Mouse (Mus musculus): Measurements from ENCODE around the gene Flg2. TPM values are rescaled to one million over a fixed set of nuclear protein-coding genes. Genes with fewer than 3 reads are reported as not detected.

Flg2 gene
- 0.15 TPM in 1 of 2 replicates, not detected in the other for polyA plus RNA-seq (2012; ENCODE audit: insufficient read depth, insufficient read length, missing spikeins)

DNA sequence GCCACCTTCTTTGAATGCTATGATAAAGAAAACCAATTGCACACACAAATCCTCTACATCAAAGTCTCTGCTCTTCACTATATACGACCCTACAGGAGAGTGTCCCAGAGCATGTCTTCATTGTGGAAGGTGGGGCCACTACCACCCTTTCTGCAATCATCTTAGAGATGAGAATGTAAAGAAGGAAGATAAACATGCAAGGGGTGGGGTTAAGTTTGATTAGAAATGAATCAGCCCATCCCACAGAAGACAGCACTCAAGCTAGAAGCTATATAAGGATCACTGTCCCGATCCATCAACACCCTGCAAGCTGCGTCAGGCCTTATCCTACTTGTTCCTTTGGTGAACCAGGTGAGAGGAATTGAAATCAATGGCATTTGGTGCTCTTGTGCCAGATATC, at the start of gene Flg2:
Gene Flg2 (plus strand): TSS at position 301 of the 400 bp plus-strand sequence.
- H3K4me1 ChIP-seq (ENCODE audit: control insufficient read depth, insufficient read depth, low read length) = no peaks in the 10 kb centered on the region
- no peak within 1 kb of the TSS for H3K27ac ChIP-seq (ENCODE audit: insufficient read depth, low read depth, low read length)
- TF ChIP-seq POLR2A (IDR thresholded peaks at IDR 0.05; ENCODE audit: borderline replicate concordance, low read depth, low read length) (no peak), CTCF (IDR thresholded peaks at IDR 0.05; ENCODE audit: low read depth, low read length) (no peak)
- H3K4me3 ChIP-seq (ENCODE audit: insufficient read depth, low read length) = no peak within 1 kb of the TSS

DNA sequence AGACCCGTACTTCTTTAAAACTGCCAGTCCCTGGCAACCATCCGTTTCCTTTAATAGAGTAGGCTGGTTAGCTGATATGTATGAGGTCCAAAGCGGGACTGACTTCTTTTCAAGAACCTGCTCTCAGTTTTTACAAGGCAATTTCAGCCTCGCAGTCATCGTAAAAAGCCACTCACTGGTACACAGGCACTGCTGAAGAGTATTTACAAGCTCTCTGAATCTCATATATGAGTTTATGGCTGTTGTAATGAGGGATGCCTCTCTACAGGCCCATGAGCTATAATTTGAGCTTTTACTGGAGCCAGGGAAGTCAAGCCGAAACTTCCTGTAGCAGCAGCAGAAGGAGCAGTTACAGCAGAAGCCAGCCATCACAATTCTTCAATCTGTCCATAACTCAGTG, 34.6 kb upstream of the Flg2 start:
- no peak for TF ChIP-seq POLR2A (IDR thresholded peaks at IDR 0.05; ENCODE audit: borderline replicate concordance, low read depth, low read length)
- no peak for TF ChIP-seq CTCF (IDR thresholded peaks at IDR 0.05; ENCODE audit: low read depth, low read length)
- Histone ChIP-seq H3K4me3 (ENCODE audit: insufficient read depth, low read length) (no peak overlapping the region), H3K4me1 (ENCODE audit: control insufficient read depth, insufficient read depth, low read length) (no peaks in the 10 kb centered on the region), H3K27ac (ENCODE audit: insufficient read depth, low read depth, low read length) (no peak overlapping the region)

DNA sequence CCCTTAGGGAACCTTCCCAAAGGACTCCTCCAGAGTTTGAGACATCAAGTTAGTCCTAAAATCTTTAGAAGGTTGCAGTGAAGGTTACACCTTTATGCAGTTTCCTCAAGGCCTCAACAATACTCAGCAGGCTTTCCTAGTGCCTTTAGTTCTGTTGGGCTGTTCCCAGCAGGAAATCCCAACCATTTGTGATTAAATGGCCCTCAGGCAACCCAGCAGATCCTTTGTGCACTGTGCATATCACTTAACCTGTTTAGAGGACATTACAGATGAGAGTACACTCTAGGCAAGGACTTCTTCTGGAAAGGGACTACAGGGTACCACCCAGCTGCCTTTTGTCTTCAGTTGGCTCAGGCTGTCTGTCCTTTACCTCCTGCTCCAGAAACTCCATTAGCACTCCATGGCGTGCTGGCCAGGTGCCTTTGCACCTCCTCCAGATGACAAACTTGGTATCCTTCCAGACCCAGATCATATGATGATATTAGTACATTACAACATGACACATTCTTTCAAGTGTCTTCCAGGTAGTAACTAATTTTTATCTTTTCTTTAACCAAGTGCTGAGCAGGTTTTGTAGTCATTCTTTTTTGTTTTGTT, 34.0 kb upstream of the Flg2 start:
- no peak for TF ChIP-seq CTCF (IDR thresholded peaks at IDR 0.05; ENCODE audit: low read depth, low read length)
- TF ChIP-seq POLR2A (IDR thresholded peaks at IDR 0.05; ENCODE audit: borderline replicate concordance, low read depth, low read length) = no peak
- H3K4me1 ChIP-seq (ENCODE audit: control insufficient read depth, insufficient read depth, low read length) = no peaks in the 10 kb centered on the region
- no peak overlapping the region for H3K4me3 ChIP-seq (ENCODE audit: insufficient read depth, low read length)
- no peak overlapping the region for H3K27ac ChIP-seq (ENCODE audit: insufficient read depth, low read depth, low read length)

DNA sequence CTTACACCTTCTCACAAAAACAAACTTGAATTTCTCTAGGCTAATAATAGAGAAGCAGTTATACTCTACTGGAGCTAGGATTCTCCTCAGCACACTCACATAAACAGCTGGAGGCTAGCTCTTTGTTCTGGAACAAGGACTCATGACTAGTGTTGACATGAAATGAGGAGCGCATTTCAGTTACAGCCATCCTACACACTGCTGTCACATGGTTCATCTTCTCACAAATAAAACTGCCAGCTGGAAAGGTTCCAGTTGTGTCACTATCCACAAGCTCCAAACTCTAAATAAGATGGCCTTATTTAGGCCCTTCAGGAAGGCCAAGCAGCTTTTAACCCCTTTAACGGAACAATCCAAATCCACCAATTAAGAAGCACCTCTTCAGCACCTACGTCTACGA, 16.2 kb upstream of the Flg2 start:
- H3K4me3 ChIP-seq (ENCODE audit: insufficient read depth, low read length) = no peak overlapping the region
- H3K4me1 ChIP-seq (ENCODE audit: control insufficient read depth, insufficient read depth, low read length) = no peaks in the 10 kb centered on the region
- H3K27ac ChIP-seq (ENCODE audit: insufficient read depth, low read depth, low read length) = no peak overlapping the region
- TF ChIP-seq POLR2A (IDR thresholded peaks at IDR 0.05; ENCODE audit: borderline replicate concordance, low read depth, low read length) = no peak
- no peak for TF ChIP-seq CTCF (IDR thresholded peaks at IDR 0.05; ENCODE audit: low read depth, low read length)

DNA sequence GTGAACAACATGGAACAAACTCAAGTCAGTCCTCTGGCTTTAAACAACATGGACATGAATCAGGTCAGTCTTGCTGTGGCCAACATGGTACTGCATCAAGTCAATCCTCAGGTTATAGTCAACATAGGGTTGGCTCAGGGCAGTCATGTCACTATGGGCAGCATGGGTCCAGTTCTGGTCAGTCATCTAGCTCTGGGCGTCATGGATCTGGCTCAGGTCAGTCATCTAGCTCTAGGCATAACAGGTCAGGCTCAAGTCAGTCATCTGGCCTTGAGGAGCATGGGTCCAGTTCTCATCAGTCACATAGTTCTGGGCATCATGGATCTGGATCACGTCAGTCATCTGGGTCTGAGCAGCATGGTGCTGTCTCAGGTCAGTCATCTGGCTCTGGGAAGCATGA, 4.9 kb downstream of the Flg2 start:
- H3K4me1 ChIP-seq (ENCODE audit: control insufficient read depth, insufficient read depth, low read length) = no peaks in the 10 kb centered on the region
- no peak overlapping the region for H3K27ac ChIP-seq (ENCODE audit: insufficient read depth, low read depth, low read length)
- TF ChIP-seq POLR2A (IDR thresholded peaks at IDR 0.05; ENCODE audit: borderline replicate concordance, low read depth, low read length) = no peak
- TF ChIP-seq CTCF (IDR thresholded peaks at IDR 0.05; ENCODE audit: low read depth, low read length) = no peak
- H3K4me3 ChIP-seq (ENCODE audit: insufficient read depth, low read length) = no peak overlapping the region

DNA sequence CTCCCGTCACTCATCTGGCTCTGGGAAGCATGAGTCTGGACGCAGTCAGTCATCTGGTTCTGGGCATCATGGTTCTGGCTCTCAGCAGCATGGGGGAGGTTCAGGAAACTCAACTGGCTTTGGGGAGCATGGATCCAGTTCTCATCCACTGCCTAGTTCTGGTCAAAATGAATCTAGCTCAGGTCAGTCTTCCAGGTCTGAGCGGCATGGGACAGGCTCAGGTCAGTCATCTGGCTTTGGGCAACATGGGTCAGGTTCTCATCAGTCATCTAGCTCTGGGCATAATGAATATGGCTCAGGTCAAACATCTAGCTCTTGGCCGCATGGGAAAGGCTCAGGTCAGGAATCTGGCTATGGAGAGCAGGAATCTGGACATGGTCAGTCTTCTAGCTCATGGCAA, 5.4 kb downstream of the Flg2 start:
- Histone ChIP-seq H3K4me1 (ENCODE audit: control insufficient read depth, insufficient read depth, low read length) (no peaks in the 10 kb centered on the region), H3K27ac (ENCODE audit: insufficient read depth, low read depth, low read length) (no peak overlapping the region), H3K4me3 (ENCODE audit: insufficient read depth, low read length) (no peak overlapping the region)
- TF ChIP-seq POLR2A (IDR thresholded peaks at IDR 0.05; ENCODE audit: borderline replicate concordance, low read depth, low read length) = no peak
- TF ChIP-seq CTCF (IDR thresholded peaks at IDR 0.05; ENCODE audit: low read depth, low read length) = no peak

Other genes starting within 250 kb of the Flg2 start
- gene Lce3d, start 239.9 kb upstream of the Flg2 start, polyA plus RNA-seq (2012; ENCODE audit: insufficient read depth, insufficient read length, missing spikeins) = not detected in 2 replicates
- gene Lce3e, start 230.2 kb upstream of the Flg2 start, polyA plus RNA-seq (2012; ENCODE audit: insufficient read depth, insufficient read length, missing spikeins) = not detected in 2 replicates
- gene Lce3f, start 205.1 kb upstream of the Flg2 start, polyA plus RNA-seq (2012; ENCODE audit: insufficient read depth, insufficient read length, missing spikeins) = not detected in 2 replicates
- gene Crct1, start 181.6 kb upstream of the Flg2 start, polyA plus RNA-seq (2012; ENCODE audit: insufficient read depth, insufficient read length, missing spikeins) = not detected in 2 replicates
- not detected in 2 replicates for gene Lce1m, start 178.2 kb upstream of the Flg2 start, polyA plus RNA-seq (2012; ENCODE audit: insufficient read depth, insufficient read length, missing spikeins)
- not detected in 2 replicates for gene Gm4858, start 128.5 kb upstream of the Flg2 start, polyA plus RNA-seq (2012; ENCODE audit: insufficient read depth, insufficient read length, missing spikeins)
- gene Crnn, start 52.5 kb upstream of the Flg2 start, polyA plus RNA-seq (2012; ENCODE audit: insufficient read depth, insufficient read length, missing spikeins) = not detected in 2 replicates
- not detected in 2 replicates for gene Flg, start 76.2 kb downstream of the Flg2 start, polyA plus RNA-seq (2012; ENCODE audit: insufficient read depth, insufficient read length, missing spikeins)
- gene Hrnr, start 122.5 kb downstream of the Flg2 start, polyA plus RNA-seq (2012; ENCODE audit: insufficient read depth, insufficient read length, missing spikeins) = not detected in 2 replicates
- not detected in 2 replicates for gene Rptn, start 196.4 kb downstream of the Flg2 start, polyA plus RNA-seq (2012; ENCODE audit: insufficient read depth, insufficient read length, missing spikeins)
- gene Tchh, start 245.1 kb downstream of the Flg2 start, polyA plus RNA-seq (2012; ENCODE audit: insufficient read depth, insufficient read length, missing spikeins) = 0.16 and 0.19 TPM in 2 replicates

Data from bone marrow macrophage, adult 2 months (primary cell).